Mouse (Mus musculus) testis, adult 2 months (tissue): ENCODE data around the gene Vasp. TPM values are rescaled to one million over a fixed set of nuclear protein-coding genes. Genes with fewer than 3 reads are reported as not detected.

Experiments used
- H3K27ac ChIP-seq: fragments of 200-500 bp; 2 replicates; pipeline ENCODE4 v1.5.1; 2012; ENCODE audit warnings: low read depth, low read length; ENCODE audit not compliant: control insufficient read depth, insufficient read depth
- H3K27me3 ChIP-seq: fragments of 200-500 bp; 2 replicates; pipeline ENCODE4 v1.6.1; 2012; ENCODE audit warnings: mild to moderate bottlenecking, low read length, moderate library complexity; ENCODE audit not compliant: control insufficient read depth, insufficient read depth
- H3K36me3 ChIP-seq: fragments of 200-500 bp; 2 replicates; pipeline ENCODE4 v1.6.1; 2012; ENCODE audit warnings: mild to moderate bottlenecking, low read length; ENCODE audit not compliant: control insufficient read depth, insufficient read depth
- H3K4me1 ChIP-seq: fragments of 200-500 bp; 2 replicates; pipeline ENCODE4 v1.6.1; 2012; ENCODE audit warnings: low read length; ENCODE audit not compliant: control insufficient read depth, insufficient read depth
- H3K4me3 ChIP-seq: fragments of 200-500 bp; 2 replicates; pipeline ENCODE4 v1.5.1; 2012; ENCODE audit warnings: low read depth, mild to moderate bottlenecking, low read length, moderate library complexity, mixed read lengths; ENCODE audit not compliant: control insufficient read depth
- CTCF ChIP-seq: fragments of 200-500 bp; IDR thresholded peaks from 2 replicates; pipeline ENCODE4 v1.5.1; 2012; ENCODE audit warnings: low read depth, mild to moderate bottlenecking, inconsistent platforms, low read length, moderate library complexity; ENCODE audit not compliant: control insufficient read depth, insufficient read depth, insufficient replicate concordance
- POLR2A ChIP-seq: fragments of 200-500 bp; IDR thresholded peaks from 2 replicates; pipeline ENCODE4 v1.6.1; 2012; ENCODE audit warnings: low read depth, mild to moderate bottlenecking, inconsistent platforms, low read length, moderate library complexity; ENCODE audit not compliant: control insufficient read depth
- polyA plus RNA-seq: library from polyadenylated mRNA; depleted of rRNA; stranded (reverse); fragments of >200 nt; gene quantifications from 2 replicates; pipeline ENCODE4 v1.2.3, GENCODE M21; 2012

Vasp gene
- polyA plus RNA-seq, 1 experiment: 42.4 TPM

DNA sequence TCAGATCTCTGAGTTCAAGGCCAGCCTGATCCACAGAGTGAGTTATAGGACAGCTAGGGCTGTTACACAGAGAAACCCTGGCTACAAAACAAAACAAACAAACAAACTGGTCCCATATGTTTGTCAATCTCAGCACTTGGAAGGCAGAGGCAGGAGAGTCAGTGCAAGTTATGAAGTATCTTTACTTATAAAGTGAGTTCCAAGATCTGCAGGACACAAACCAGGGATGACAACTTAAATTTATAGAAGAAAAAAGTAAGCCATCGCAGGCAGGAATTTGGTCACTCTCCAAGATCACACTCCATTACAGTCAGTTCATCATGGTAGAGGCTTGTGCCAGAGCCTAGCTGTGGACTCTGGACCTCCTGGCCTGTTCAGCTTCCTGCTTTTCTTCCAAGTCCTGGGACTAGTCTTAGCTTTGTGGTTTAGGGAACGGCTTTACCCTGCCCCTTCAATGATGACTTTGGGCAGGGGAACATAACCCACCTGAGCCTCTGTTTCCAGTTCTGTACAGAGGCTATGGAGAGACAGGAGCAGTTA lies 41.5 kb downstream of the Vasp start:
- Histone ChIP-seq H3K27me3 (no peaks in the 10 kb centered on the region), H3K36me3 (no peaks in the 10 kb centered on the region), H3K4me1 (peaks cover 16% of the 10 kb centered on the region), H3K4me3 (no peak overlapping the region), H3K27ac (no peak overlapping the region)
- TF ChIP-seq POLR2A: no peak
- TF ChIP-seq CTCF: no peak

DNA sequence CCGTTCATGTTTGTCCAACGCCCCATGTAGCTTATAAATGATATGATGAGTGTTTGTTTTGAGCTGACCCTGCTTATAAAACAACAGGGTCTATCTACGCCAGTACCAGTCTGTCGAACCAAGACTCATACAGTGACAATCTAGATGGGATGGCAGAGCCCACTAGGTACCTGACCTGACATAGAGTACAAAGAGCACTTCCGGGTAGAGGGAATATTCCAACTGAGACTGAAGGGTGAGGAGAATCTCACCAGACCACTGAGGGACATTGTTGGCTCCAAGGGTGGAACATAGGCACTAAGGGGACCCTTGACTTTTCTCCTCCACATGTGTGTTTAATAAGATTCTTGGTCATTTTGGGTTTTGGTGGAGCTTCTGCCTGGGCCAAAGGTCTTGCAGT lies 42.2 kb downstream of the Vasp start:
- H3K27ac ChIP-seq: peak overlapping the region; percentile 84
- TF ChIP-seq CTCF (no peak), POLR2A (no peak)
- H3K36me3 ChIP-seq: no peaks in the 10 kb centered on the region
- peak overlapping the region; percentile 93 for H3K4me3 ChIP-seq
- H3K27me3 ChIP-seq: no peaks in the 10 kb centered on the region
- H3K4me1 ChIP-seq: peaks cover 19% of the 10 kb centered on the region

DNA sequence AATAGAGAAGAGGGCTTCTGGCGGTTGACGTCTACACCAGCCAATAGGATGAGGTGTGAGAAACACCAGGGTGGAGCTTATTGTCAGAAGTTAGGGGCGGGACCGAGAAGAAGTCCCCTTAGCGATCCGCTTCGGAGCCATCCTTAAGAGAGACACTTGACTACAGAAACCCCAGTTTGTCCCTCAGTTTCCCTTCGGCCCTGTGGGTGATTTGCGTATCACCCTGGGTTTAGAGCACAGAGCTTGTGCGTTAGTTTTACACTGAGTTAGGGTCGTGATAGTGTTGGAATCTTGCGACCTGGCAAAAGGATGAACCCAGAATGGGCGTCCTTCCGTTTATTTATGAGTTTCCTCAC lies 42.8 kb downstream of the Vasp start:
- peak overlapping the region; percentile 93 for H3K4me3 ChIP-seq
- peaks cover 19% of the 10 kb centered on the region for H3K4me1 ChIP-seq
- peak overlapping the region; percentile 84 for H3K27ac ChIP-seq
- no peaks in the 10 kb centered on the region for H3K27me3 ChIP-seq
- TF ChIP-seq CTCF (no peak), POLR2A (peak; percentile 22; the same call in 1 of the 2 replicates)
- no peaks in the 10 kb centered on the region for H3K36me3 ChIP-seq

DNA sequence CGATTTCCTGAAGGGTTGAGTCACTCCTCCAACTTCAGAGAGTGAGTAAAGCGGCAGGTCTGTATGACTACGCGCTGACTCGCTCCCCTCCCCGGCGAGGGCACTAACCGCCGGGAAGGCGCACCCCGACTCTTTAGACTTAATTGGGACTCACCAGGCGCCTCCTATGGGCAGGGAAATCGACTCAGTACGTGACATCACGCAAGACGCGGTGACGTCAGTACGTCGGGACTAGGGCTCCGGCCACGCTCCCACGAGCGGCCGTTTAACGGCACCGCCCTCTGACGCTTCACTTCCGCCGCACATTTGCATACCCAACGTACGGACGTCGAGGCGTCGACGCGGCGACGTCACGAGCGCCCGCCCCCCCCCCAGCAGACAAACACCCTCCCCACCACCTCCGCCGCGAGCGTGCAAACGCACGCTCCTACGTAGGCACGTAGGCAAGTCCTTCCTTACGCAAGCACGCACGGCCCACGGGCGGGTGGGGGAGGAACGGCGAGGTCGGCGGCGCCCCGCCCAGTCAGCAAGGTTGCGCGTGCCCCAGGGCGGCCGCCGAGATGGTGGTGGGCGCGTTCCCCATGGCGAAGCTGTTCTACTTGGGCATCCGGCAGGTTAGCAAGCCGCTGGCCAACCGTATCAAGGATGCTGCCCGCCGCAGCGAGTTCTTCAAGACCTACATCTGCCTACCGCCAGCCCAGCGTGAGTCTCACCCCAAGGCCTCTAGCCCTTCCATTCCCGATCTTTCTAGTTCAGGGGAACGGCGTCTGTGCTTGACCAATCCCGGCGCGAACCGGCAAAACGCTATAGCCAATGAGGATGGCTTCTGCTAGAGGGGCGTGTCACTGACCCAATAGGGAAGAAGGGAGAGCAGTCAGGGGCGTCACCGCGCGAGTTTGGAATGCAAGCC lies 43.5 kb downstream of the Vasp start, which contains the start of gene Opa3:
Gene Opa3 (plus strand): TSS at position 452 of the 910 bp plus-strand sequence.
- Histone ChIP-seq H3K36me3 (no peaks in the 10 kb centered on the region), H3K27me3 (no peaks in the 10 kb centered on the region), H3K4me1 (peaks cover 19% of the 10 kb centered on the region), H3K27ac (peak within 1 kb of the TSS; percentile 98), H3K4me3 (peak within 1 kb of the TSS; percentile 93)
- TF ChIP-seq POLR2A: peak; percentile 68
- peak; percentile 23; the same call in 1 of the 2 replicates for TF ChIP-seq CTCF

DNA sequence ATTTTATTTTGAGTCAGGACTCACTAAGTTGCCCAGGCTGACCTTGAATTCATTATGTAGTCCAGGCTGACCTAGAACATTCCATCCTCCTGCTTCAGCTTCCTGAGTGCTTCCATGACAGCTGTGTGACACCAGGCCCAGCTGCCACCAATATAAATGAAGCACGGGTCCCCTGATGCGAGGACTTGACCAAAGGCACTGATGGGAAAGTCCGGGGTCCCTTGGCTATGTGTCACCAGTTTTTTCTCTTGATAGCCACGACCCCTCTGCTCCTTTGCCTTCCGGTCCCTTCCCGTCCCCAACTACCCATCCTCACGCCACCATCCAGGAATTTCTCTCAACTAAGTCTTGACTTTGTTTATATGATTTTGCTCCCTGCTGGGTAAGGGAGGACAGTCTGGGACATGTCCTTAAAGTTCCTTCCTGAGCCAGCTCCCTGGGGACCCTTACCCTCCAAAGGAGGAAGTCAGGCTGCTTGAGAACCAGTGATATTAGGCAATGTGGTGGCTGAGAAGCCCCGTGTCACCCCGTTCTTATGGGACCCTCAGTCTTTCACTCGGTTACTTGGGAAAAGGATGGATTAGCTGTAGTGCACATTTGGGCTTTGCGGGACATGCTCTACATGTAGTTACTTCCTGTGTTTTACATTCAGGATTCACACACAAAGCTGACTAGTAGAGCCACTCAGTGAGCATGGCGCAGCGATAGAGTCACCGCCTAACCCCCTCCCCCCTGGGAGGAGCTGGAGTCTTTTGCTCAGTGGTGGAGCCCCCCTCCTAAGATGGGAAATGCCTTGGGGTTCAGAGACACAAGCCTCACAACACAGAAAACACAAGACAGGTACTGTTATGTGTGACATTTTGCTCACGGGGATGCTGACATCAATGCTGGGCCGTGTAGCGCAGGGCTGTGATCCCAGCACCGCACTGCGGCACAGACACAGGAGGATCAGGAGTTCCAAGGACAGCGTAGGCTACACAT lies 44.5 kb downstream of the Vasp start:
- Histone ChIP-seq H3K4me3 (peak overlapping the region; percentile 93), H3K27me3 (no peaks in the 10 kb centered on the region), H3K27ac (peak overlapping the region; percentile 98), H3K36me3 (no peaks in the 10 kb centered on the region), H3K4me1 (peaks cover 25% of the 10 kb centered on the region)
- no peak for TF ChIP-seq POLR2A
- TF ChIP-seq CTCF: no peak

DNA sequence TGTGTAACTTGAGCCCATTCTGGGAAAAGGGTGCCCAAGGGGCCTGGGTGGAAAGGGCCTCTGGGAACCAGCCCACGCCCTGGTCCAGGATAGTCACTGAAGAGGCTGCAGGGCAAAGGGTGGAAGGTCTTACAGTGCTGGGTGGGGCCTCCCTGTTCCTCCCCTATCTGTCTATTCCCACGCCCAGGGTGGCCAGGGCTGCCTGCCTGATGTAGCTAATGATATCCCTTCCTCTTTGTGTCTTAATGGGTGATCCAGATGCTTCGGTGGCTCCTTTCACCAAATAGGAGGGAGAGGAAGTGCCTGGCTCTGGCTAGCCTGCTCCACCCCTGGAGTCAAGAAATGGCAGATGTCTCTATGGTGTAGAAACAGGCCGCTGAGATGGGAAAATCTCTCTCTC lies 46.7 kb downstream of the Vasp start:
- H3K36me3 ChIP-seq: no peaks in the 10 kb centered on the region
- no peak overlapping the region for H3K4me3 ChIP-seq
- no peaks in the 10 kb centered on the region for H3K27me3 ChIP-seq
- H3K4me1 ChIP-seq: peaks cover 29% of the 10 kb centered on the region
- no peak for TF ChIP-seq CTCF
- no peak for TF ChIP-seq POLR2A
- no peak overlapping the region for H3K27ac ChIP-seq

DNA sequence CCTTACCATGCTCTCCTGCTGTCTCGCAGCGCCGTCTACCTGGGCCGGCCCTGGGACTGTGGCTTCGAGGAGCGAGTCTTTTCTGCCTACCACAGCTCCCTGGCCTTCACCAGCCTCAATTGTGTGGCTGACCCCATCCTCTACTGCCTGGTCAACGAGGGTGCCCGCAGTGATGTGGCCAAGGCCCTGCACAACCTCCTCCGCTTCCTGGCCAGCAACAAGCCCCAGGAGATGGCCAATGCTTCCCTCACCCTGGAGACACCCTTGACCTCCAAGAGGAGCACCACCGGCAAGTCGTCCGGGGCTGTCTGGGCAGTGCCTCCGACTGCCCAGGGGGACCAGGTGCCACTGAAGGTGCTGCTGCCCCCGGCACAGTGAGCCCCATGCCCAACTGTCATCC lies 48.7 kb downstream of the Vasp start:
- H3K36me3 ChIP-seq: no peaks in the 10 kb centered on the region
- H3K4me3 ChIP-seq: no peak overlapping the region
- peaks cover 25% of the 10 kb centered on the region for H3K4me1 ChIP-seq
- no peaks in the 10 kb centered on the region for H3K27me3 ChIP-seq
- no peak for TF ChIP-seq CTCF
- no peak for TF ChIP-seq POLR2A
- H3K27ac ChIP-seq: no peak overlapping the region
